Mouse (Mus musculus) lung, adult 2 months (tissue): ENCODE measurements around the gene Smox. TPM values are rescaled to one million over a fixed set of nuclear protein-coding genes. Genes with fewer than 3 reads are reported as not detected.

Experiments used
- DNase-seq: peaks from one replicate; pipeline ENCODE4 v3.0.0; 2022
- H3K4me1 ChIP-seq: fragments of 200-500 bp; 2 replicates; pipeline ENCODE4 v1.6.1; 2011; ENCODE audit warnings: low read length; ENCODE audit not compliant: control insufficient read depth, insufficient read depth
- H3K4me3 ChIP-seq: fragments of 200-500 bp; replicated peaks from 2 replicates; pipeline ENCODE3; 2011; ENCODE audit warnings: low read depth, mild to moderate bottlenecking, control low read depth, low read length; ENCODE audit errors: extremely low read depth
- CTCF ChIP-seq: fragments of 200-500 bp; IDR thresholded peaks from 2 replicates; pipeline ENCODE4 v1.5.1; 2011; ENCODE audit warnings: mild to moderate bottlenecking, low read length, control low read depth; ENCODE audit not compliant: insufficient read depth
- POLR2A ChIP-seq: fragments of 200-500 bp; IDR thresholded peaks from 2 replicates; pipeline ENCODE4 v1.6.1; 2011; ENCODE audit warnings: low read depth, mild to moderate bottlenecking, control low read depth, low read length, borderline replicate concordance; ENCODE audit errors: extremely low read depth
- WGBS: fragments of 180-500 bp; shearing (Covaris S2); methylation state at CpG from one replicate; pipeline ENCODE4 v1.1.7; 2018; 5-methylcytosine and 5-hydroxymethylcytosine counted together
- polyA plus RNA-seq: library from polyadenylated mRNA; depleted of rRNA; stranded (reverse); fragments of >200 nt; gene quantifications from 2 replicates; pipeline ENCODE4 v1.2.3, GENCODE M21; 2012

Gene Smox
- polyA plus RNA-seq, 1 experiment, result 28.4 TPM

DNA sequence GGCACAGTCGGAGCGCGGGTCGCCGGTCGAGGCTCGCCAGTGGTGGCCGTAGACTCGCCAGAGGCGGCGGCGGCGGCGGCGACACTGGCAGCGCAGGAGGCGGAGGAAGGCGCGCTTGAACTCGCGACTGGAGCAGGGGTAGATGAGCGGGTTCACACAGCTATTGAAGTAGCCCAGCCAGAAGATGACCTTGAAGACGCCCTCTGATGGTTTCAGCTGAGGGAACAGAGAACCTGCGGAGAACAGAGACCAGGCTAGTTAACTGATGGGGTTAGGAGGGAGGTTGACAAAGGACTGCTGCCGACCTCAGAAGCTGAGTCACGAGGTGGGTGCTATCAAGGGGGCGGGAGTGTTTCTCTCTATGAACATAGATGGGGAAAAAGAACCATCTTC lies 55.0 kb downstream of the Smox start:
- H3K4me3 ChIP-seq, result no peak overlapping the region
- WGBS, result 7% methylated on average over 27 of the region's 27 CpGs
- H3K4me1 ChIP-seq, result 0 out of 2 replicates have a peak, but pooled peaks cover 3% of the 10 kb centered on the region
- no peak for DNase-seq
- no peak for TF ChIP-seq POLR2A
- TF ChIP-seq CTCF, result no peak

DNA sequence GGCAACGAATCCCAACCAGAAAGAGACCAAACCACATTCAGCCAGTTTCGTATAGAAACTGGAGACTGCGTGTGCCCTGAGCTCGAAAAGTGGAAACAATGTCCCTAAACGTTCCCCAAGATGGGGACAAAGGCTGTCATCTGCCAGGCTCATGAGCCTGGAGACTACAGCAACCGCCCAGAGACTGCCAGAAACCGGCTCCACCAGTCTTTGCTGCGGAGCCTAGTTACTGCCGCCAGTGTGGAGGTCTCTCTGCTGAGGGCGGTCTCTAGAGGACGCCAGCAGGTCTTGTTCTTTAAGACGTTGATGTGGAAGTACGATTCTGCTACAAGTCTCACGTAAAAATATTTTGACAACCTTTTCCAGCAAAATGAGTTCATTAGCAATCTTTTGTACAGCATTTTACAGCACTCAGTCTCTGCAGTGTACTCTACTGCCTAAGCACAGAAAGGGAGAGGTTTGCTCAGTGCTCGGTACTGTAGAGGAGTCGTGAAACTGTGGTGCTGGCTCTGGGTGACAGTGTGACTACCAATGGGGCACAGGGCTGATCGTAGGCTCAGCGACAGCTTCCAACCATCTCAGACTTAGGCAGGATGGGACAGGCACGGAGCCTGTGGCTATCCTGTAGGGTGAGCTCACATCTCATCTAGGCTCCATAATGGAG lies 55.6 kb downstream of the Smox start:
- TF ChIP-seq POLR2A, result no peak
- TF ChIP-seq CTCF, result no peak
- Histone ChIP-seq H3K4me1 (0 out of 2 replicates have a peak, but pooled peaks cover 3% of the 10 kb centered on the region), H3K4me3 (no peak overlapping the region)
- no peak for DNase-seq
- WGBS, result 18% methylated on average over 19 of the region's 19 CpGs

DNA sequence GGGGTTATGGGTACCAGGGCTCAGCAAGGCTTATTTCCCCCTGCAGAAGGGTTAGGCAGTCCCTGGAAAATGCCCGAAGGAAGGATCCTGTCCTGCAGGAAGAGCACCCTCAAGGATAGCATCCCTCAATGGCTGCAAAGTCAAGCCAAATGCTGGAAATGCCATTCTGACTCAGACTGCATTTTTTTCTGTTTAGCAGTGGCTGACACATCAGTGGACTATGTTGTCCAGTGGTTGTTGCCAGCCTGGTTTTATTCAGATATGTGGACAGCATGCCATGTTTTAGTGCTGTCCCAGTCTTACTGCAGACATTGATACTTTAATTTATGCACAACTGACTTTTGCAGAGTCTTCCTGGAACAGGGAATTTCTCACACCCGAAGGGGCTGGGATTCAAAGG lies 57.0 kb downstream of the Smox start:
- no peak for DNase-seq
- TF ChIP-seq POLR2A (no peak), CTCF (no peak)
- Histone ChIP-seq H3K4me1 (0 out of 2 replicates have a peak, but pooled peaks cover 3% of the 10 kb centered on the region), H3K4me3 (no peak overlapping the region)
- WGBS, result 52% methylated on average over 2 of the region's 2 CpGs

DNA sequence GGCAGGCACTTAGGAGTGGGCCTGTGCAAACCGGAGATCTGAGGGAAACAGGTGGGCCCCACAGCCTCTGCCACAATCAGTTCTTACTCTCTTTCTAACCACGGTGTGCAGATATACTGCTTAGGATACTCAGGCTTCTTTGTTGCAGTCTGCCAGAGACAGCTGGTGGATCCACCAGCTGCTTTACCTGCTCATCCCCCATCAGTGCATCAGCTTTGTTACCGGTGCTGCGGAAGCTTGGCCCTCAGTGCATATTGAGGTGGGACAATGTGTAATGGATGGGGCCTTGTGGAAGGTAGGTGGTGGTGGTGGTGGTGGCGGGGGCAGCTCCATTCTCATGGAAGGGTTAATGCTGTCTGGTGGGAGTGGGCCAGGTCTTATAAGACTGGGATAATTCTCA lies 57.8 kb downstream of the Smox start:
- WGBS, result 83% methylated on average over 5 of the region's 5 CpGs
- DNase-seq, result no peak
- Histone ChIP-seq H3K4me3 (no peak overlapping the region), H3K4me1 (0 out of 2 replicates have a peak, but pooled peaks cover 3% of the 10 kb centered on the region)
- TF ChIP-seq CTCF (no peak), POLR2A (no peak)

DNA sequence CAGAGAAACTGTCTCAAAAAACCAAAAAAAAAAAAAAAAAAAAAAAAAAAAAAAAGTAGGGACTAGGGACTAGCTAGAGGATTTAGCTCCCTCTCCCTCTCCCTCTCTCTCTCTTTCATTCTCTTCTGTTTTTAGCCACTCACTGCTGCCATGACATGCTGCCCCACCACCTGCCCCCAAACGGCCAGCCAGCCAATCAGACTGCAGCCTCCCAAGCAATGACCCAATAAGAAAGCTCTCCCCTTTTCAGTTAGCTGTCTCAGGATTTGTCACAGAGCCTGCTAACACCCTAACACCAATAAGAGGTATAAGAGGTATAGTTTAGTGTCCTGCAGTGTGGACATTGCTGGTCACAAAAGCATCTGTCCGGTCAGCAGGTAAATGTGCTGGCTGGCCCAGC lies 59.2 kb downstream of the Smox start:
- WGBS, result 60% methylated on average over 2 of the region's 2 CpGs
- DNase-seq, result no peak
- 0 out of 2 replicates have a peak, but pooled peaks cover 3% of the 10 kb centered on the region for H3K4me1 ChIP-seq
- TF ChIP-seq POLR2A (no peak), CTCF (no peak)
- H3K4me3 ChIP-seq, result no peak overlapping the region

DNA sequence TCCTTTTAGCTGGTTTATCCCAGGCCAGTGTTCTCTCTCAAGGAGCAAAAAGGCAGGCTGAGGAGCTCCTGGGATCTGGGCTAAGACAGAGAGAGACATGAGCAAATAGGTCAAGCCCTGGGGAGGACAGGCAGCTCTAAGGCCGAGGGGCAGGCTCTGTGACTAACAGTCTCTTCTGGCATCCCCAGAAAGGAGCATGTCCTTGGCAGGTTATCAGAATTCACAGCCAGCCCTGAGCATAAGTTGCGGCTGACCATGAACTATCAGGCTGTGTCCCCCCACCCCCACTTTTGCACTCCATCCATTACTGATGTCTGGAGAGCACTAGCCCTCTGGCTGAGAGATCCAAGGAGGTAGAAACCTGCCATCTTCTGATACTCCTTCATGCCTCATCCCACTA lies 59.6 kb downstream of the Smox start:
- H3K4me1 ChIP-seq, result 0 out of 2 replicates have a peak, but pooled peaks cover 1% of the 10 kb centered on the region
- H3K4me3 ChIP-seq, result no peak overlapping the region
- 34% methylated on average over 2 of the region's 2 CpGs for WGBS
- no peak for DNase-seq
- TF ChIP-seq CTCF (no peak), POLR2A (no peak)

DNA sequence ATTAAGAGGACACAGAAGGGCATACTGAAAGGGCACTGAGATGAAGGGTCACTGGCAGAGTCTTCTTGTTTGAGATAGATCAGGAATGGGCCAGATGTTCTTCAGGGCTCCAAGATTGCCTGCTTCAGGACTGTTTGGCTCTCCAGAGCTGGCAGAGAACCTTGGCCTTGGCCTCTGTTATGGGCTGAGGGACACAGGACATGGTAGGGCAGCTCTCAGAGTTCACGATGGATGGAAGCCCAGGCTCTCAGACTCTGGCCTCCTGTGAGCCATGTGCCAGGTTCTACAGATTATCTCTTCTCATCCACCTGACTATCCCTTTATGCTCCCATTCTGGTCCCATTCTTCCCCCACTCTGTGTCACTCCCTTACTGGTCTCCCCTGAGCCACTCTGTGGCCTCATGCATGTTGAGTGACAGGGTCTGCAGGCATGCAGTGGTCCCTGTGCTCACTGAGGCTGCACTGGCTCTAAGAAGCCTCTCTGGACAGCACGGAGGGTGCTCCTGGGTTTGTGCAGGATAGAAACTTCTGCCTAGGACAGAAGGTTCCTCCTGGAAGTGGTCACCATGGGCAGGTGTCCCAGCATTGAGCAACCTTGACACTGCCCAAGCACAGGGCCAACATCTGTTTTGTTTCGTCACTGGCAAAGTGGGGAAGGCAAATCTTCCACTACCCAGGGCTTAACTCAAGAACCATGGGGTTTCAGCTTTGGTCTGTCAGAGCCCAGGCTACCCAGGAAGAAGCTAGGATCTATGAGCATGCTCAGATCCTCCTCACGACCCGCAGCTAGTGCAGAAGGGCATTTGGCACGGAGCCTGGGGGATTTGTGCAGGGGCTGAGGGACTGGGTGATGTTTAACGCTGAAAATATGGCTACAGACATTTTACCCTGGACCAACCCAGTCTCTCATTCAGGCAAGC lies 60.7 kb downstream of the Smox start:
- 51% methylated on average over 7 of the region's 7 CpGs for WGBS
- TF ChIP-seq CTCF, result no peak
- no peak for TF ChIP-seq POLR2A
- no peak for DNase-seq
- Histone ChIP-seq H3K4me3 (no peak overlapping the region), H3K4me1 (no peaks in the 10 kb centered on the region)

DNA sequence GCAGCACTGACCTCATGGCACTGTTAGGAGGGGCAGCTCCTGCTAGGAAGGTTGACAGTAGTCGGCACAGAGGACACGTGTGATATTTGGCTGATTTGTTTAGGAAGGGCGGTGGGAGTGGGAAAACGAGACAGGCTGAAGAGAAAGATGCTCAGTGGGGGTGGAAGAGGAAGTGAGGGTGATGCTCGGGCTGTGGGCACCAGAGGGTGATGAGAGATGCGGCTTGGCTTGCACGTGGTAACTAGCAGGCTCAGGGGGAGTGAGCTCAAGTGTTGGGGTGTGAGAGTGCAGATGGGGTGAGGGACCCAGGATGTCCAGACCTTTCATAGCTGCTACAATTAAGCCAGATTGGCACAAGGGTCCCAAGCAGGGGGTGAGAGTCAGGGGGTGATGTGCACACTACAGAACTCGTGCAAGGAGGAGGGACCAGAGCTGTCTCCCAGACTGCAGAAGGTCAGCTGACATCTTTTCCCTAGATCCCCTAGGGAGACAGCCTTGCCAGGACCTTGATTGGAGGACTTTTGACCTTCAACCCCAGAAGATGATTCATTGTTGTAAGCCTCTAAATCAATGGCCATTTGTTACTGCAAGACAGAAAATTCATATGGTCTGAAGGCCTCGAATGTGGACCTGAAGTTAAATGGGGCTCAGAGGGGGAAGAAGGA lies 61.6 kb downstream of the Smox start:
- Histone ChIP-seq H3K4me1 (no peaks in the 10 kb centered on the region), H3K4me3 (no peak overlapping the region)
- no peak for DNase-seq
- TF ChIP-seq POLR2A (no peak), CTCF (no peak)
- WGBS, result 15% methylated on average over 9 of the region's 9 CpGs

DNA sequence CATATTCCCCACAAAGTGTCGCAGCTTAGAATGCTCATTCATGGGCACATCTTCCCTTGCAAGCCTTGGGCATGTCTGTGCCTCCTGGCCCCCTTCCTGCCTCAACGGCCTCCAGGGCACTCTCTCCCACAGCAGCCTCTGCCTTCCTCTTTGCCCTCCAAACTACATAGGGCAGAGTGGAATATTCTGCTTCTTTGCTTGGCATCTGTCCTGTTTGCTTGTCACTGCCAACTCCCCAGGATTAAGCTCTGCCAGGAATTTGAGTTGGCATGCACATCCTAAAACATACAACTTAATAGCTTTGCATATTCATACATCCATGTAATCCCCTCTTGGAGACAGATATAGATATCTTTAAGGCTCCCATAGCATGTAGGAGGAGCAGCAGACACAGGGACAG lies 66.6 kb downstream of the Smox start:
- no peak for TF ChIP-seq CTCF
- TF ChIP-seq POLR2A, result no peak
- Histone ChIP-seq H3K4me1 (no peaks in the 10 kb centered on the region), H3K4me3 (no peak overlapping the region)
- no peak for DNase-seq
- WGBS, result 75% methylated on average over 2 of the region's 2 CpGs

DNA sequence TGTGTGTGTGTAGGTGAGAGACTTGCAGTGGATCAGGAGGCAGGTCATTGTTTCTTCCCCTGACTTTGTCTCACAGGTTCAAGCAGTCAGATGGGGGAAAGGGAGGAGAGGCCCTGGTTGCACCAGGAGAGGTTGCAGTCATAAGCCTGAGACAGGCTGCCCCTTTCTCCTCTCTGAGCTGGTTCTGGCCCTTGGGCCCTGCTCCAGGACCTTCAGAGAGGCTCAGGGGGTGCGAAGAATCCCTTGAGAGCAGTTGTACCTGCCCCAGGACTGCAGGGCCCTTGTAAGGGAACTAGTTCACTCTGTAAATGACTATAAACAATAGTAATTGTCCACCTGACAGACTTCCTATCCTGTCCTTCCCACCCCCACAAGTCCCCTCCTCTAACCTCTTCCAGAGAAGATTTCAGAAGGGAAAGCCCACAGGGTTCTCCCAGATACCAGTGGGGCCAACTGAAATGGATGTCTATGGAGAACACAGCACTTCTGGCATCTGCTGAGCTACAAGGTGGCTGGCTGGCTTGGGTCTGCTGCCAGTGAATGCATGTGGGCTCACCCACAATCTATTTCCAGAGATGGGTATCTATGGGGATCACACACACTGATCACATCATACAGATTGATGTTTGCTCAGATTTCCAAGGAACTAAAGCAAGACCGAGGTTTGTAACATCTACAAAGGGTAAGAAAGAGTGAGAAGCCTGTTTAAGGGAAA lies 69.1 kb downstream of the Smox start:
- DNase-seq, result no peak
- 46% methylated on average over 2 of the region's 2 CpGs for WGBS
- no peak for TF ChIP-seq POLR2A
- no peak for TF ChIP-seq CTCF
- 0 out of 2 replicates have a peak, but pooled peaks cover 2% of the 10 kb centered on the region for H3K4me1 ChIP-seq
- no peak overlapping the region for H3K4me3 ChIP-seq
